Mouse (Mus musculus): ENCODE results near the gene Cfap61. TPM values are rescaled to one million over a fixed set of nuclear protein-coding genes. Genes with fewer than 3 reads are reported as not detected.

Gene Cfap61
- polyA plus RNA-seq, 1 experiment from 2014 or later = 2.3 TPM

- no peak overlapping the region for H3K4me2 ChIP-seq (ENCODE audit: low read depth, low read length)
- H3K36me3 ChIP-seq (ENCODE audit: control insufficient read depth, insufficient read depth, low read length) = no peaks in the 10 kb centered on the region
- no peaks in the 10 kb centered on the region for H3K4me1 ChIP-seq (replicated peaks; ENCODE audit: control insufficient read depth, insufficient read depth, low read length)
- H3K9ac ChIP-seq (ENCODE audit: low read length) = no peak overlapping the region
- WGBS = 37% methylated on average over 6 of the region's 6 CpGs
- H3K27me3 ChIP-seq (ENCODE audit: control insufficient read depth, insufficient read depth, low read depth, low read length) = no peaks in the 10 kb centered on the region
- no peaks in the 10 kb centered on the region for H3K9me3 ChIP-seq (ENCODE audit: control insufficient read depth, low read length)
- H3K4me3 ChIP-seq (ENCODE audit: low read length) = no peak overlapping the region
- no peak for ATAC-seq (ENCODE audit: low read depth)
- H3K27ac ChIP-seq (ENCODE audit: low read length) = no peak overlapping the region
Observed at GRCm38 (mm10) chr2:146089157-146089692, 154.6 kb downstream of the Cfap61 start.

GRCm38 (mm10) chr2:146097532-146097931 is 162.9 kb downstream of the Cfap61 start:
- 88% methylated on average over 5 of the region's 5 CpGs for WGBS
- no peak overlapping the region for H3K4me3 ChIP-seq (ENCODE audit: low read length)

GRCm38 (mm10) chr2:146098853-146099717 is 164.5 kb downstream of the Cfap61 start:
- H3K4me1 ChIP-seq (replicated peaks; ENCODE audit: control insufficient read depth, insufficient read depth, low read length) = no peaks in the 10 kb centered on the region
- H3K9me3 ChIP-seq (ENCODE audit: control insufficient read depth, low read length) = no peaks in the 10 kb centered on the region
- no peaks in the 10 kb centered on the region for H3K27me3 ChIP-seq (ENCODE audit: control insufficient read depth, insufficient read depth, low read depth, low read length)
- no peak overlapping the region for H3K27ac ChIP-seq (ENCODE audit: low read length)
- no peak overlapping the region for H3K4me2 ChIP-seq (ENCODE audit: low read depth, low read length)
- H3K9ac ChIP-seq (ENCODE audit: low read length) = no peak overlapping the region
- no peak overlapping the region for H3K4me3 ChIP-seq (ENCODE audit: low read length)
- 40% methylated on average over 16 of the region's 16 CpGs for WGBS
- no peaks in the 10 kb centered on the region for H3K36me3 ChIP-seq (ENCODE audit: control insufficient read depth, insufficient read depth, low read length)
- no peak for ATAC-seq (ENCODE audit: low read depth)

More at GRCm38 (mm10) chr2:146097532-146097931, 162.9 kb downstream of the Cfap61 start:
- Histone ChIP-seq H3K27me3 (ENCODE audit: control insufficient read depth, insufficient read depth, low read depth, low read length) (no peaks in the 10 kb centered on the region), H3K9me3 (ENCODE audit: control insufficient read depth, low read length) (no peaks in the 10 kb centered on the region), H3K4me1 (replicated peaks; ENCODE audit: control insufficient read depth, insufficient read depth, low read length) (no peaks in the 10 kb centered on the region), H3K36me3 (ENCODE audit: control insufficient read depth, insufficient read depth, low read length) (no peaks in the 10 kb centered on the region), H3K4me2 (ENCODE audit: low read depth, low read length) (no peak overlapping the region), H3K9ac (ENCODE audit: low read length) (no peak overlapping the region), H3K27ac (ENCODE audit: low read length) (no peak overlapping the region)
- ATAC-seq (ENCODE audit: low read depth) = no peak

GRCm38 (mm10) chr2:146099838-146100237 is 165.3 kb downstream of the Cfap61 start:
- Histone ChIP-seq H3K27ac (ENCODE audit: low read length) (no peak overlapping the region), H3K9me3 (ENCODE audit: control insufficient read depth, low read length) (no peaks in the 10 kb centered on the region), H3K36me3 (ENCODE audit: control insufficient read depth, insufficient read depth, low read length) (no peaks in the 10 kb centered on the region), H3K9ac (ENCODE audit: low read length) (no peak overlapping the region), H3K27me3 (ENCODE audit: control insufficient read depth, insufficient read depth, low read depth, low read length) (no peaks in the 10 kb centered on the region), H3K4me2 (ENCODE audit: low read depth, low read length) (no peak overlapping the region), H3K4me1 (replicated peaks; ENCODE audit: control insufficient read depth, insufficient read depth, low read length) (no peaks in the 10 kb centered on the region), H3K4me3 (ENCODE audit: low read length) (no peak overlapping the region)
- 77% methylated on average over 3 of the region's 3 CpGs for WGBS
- ATAC-seq (ENCODE audit: low read depth) = no peak

- 83% methylated on average over 10 of the region's 10 CpGs for WGBS
- Histone ChIP-seq H3K9ac (ENCODE audit: low read length) (no peak overlapping the region), H3K4me3 (ENCODE audit: low read length) (no peak overlapping the region), H3K4me1 (replicated peaks; ENCODE audit: control insufficient read depth, insufficient read depth, low read length) (no peaks in the 10 kb centered on the region), H3K36me3 (ENCODE audit: control insufficient read depth, insufficient read depth, low read length) (no peaks in the 10 kb centered on the region), H3K27ac (ENCODE audit: low read length) (no peak overlapping the region), H3K9me3 (ENCODE audit: control insufficient read depth, low read length) (no peaks in the 10 kb centered on the region), H3K27me3 (ENCODE audit: control insufficient read depth, insufficient read depth, low read depth, low read length) (no peaks in the 10 kb centered on the region), H3K4me2 (ENCODE audit: low read depth, low read length) (no peak overlapping the region)
- ATAC-seq (ENCODE audit: low read depth) = no peak
Observed at GRCm38 (mm10) chr2:146100489-146101060, 166.0 kb downstream of the Cfap61 start.

- Histone ChIP-seq H3K4me3 (ENCODE audit: low read length) (no peak overlapping the region), H3K9ac (ENCODE audit: low read length) (no peak overlapping the region), H3K36me3 (ENCODE audit: control insufficient read depth, insufficient read depth, low read length) (no peaks in the 10 kb centered on the region), H3K4me2 (ENCODE audit: low read depth, low read length) (no peak overlapping the region), H3K27ac (ENCODE audit: low read length) (no peak overlapping the region), H3K9me3 (ENCODE audit: control insufficient read depth, low read length) (no peaks in the 10 kb centered on the region), H3K27me3 (ENCODE audit: control insufficient read depth, insufficient read depth, low read depth, low read length) (no peaks in the 10 kb centered on the region), H3K4me1 (replicated peaks; ENCODE audit: control insufficient read depth, insufficient read depth, low read length) (no peaks in the 10 kb centered on the region)
- ATAC-seq (ENCODE audit: low read depth) = no peak
- WGBS = 72% methylated on average over 3 of the region's 3 CpGs
Observed at GRCm38 (mm10) chr2:146102600-146102999, 168.0 kb downstream of the Cfap61 start.

- no peaks in the 10 kb centered on the region for H3K27me3 ChIP-seq (ENCODE audit: control insufficient read depth, insufficient read depth, low read depth, low read length)
- H3K27ac ChIP-seq (ENCODE audit: low read length) = no peak overlapping the region
- H3K4me1 ChIP-seq (replicated peaks; ENCODE audit: control insufficient read depth, insufficient read depth, low read length) = no peaks in the 10 kb centered on the region
- H3K4me2 ChIP-seq (ENCODE audit: low read depth, low read length) = no peak overlapping the region
- no peaks in the 10 kb centered on the region for H3K36me3 ChIP-seq (ENCODE audit: control insufficient read depth, insufficient read depth, low read length)
- H3K4me3 ChIP-seq (ENCODE audit: low read length) = no peak overlapping the region
- no peak for ATAC-seq (ENCODE audit: low read depth)
- WGBS = 59% methylated on average over 6 of the region's 6 CpGs
- no peak overlapping the region for H3K9ac ChIP-seq (ENCODE audit: low read length)
- no peaks in the 10 kb centered on the region for H3K9me3 ChIP-seq (ENCODE audit: control insufficient read depth, low read length)
Observed at GRCm38 (mm10) chr2:146105341-146105740, 170.8 kb downstream of the Cfap61 start.

- Histone ChIP-seq H3K4me3 (ENCODE audit: low read length) (no peak overlapping the region), H3K27me3 (ENCODE audit: control insufficient read depth, insufficient read depth, low read depth, low read length) (no peaks in the 10 kb centered on the region), H3K9me3 (ENCODE audit: control insufficient read depth, low read length) (no peaks in the 10 kb centered on the region), H3K4me1 (replicated peaks; ENCODE audit: control insufficient read depth, insufficient read depth, low read length) (no peaks in the 10 kb centered on the region), H3K27ac (ENCODE audit: low read length) (no peak overlapping the region), H3K36me3 (ENCODE audit: control insufficient read depth, insufficient read depth, low read length) (no peaks in the 10 kb centered on the region), H3K4me2 (ENCODE audit: low read depth, low read length) (no peak overlapping the region), H3K9ac (ENCODE audit: low read length) (no peak overlapping the region)
- ATAC-seq (ENCODE audit: low read depth) = no peak
- 80% methylated on average over 4 of the region's 4 CpGs for WGBS
Observed at GRCm38 (mm10) chr2:146107980-146108379, 173.4 kb downstream of the Cfap61 start.

GRCm38 (mm10) chr2:146109921-146110320 is 175.3 kb downstream of the Cfap61 start:
- WGBS = 81% methylated on average over 9 of the region's 9 CpGs
- H3K4me2 ChIP-seq (ENCODE audit: low read depth, low read length) = no peak overlapping the region
- no peak overlapping the region for H3K4me3 ChIP-seq (ENCODE audit: low read length)
- H3K36me3 ChIP-seq (ENCODE audit: control insufficient read depth, insufficient read depth, low read length) = no peaks in the 10 kb centered on the region
- ATAC-seq (ENCODE audit: low read depth) = no peak
- no peaks in the 10 kb centered on the region for H3K9me3 ChIP-seq (ENCODE audit: control insufficient read depth, low read length)
- no peak overlapping the region for H3K27ac ChIP-seq (ENCODE audit: low read length)
- H3K9ac ChIP-seq (ENCODE audit: low read length) = no peak overlapping the region
- H3K27me3 ChIP-seq (ENCODE audit: control insufficient read depth, insufficient read depth, low read depth, low read length) = no peaks in the 10 kb centered on the region
- no peaks in the 10 kb centered on the region for H3K4me1 ChIP-seq (replicated peaks; ENCODE audit: control insufficient read depth, insufficient read depth, low read length)

All from lung, embryonic 16.5 days (tissue).